ENCODE assay signal across 12 mouse cellular contexts in genomic region chr8:125431321-125431720, GRCm38 (mm10).
DNase-seq lines count a peak whose midpoint lies in the region; ATAC-seq and TF ChIP-seq lines count a peak whose summit lies in the region.
"Had no signal": no experiment of that assay in that cellular context is flagged by ENCODE, and none has a peak within 500 bp of the region (broad histone marks: within the 10 kb centered on the region; RNA-seq: fewer than 3 reads in every experiment).

No protein-coding gene starts in this region.

- H3K4me2 ChIP-seq in intestine, embryonic 14.5 days (ENCODE audit: low read length): no peak overlapping the region
- H3K4me2 ChIP-seq in forebrain, postnatal 0 days (ENCODE audit: low read depth): no peak overlapping the region
- H3K4me2 ChIP-seq: limb, embryonic 15.5 days had no signal

- no peak overlapping the region for H3K9ac ChIP-seq in heart, adult 2 months (ENCODE audit: low read depth, low read length)
- no peak overlapping the region for H3K9ac ChIP-seq in intestine, embryonic 14.5 days (ENCODE audit: low read length)
- H3K9ac ChIP-seq in forebrain, postnatal 0 days: no peak overlapping the region
- H3K9ac ChIP-seq: limb, embryonic 15.5 days had no signal

- TF ChIP-seq CTCF in heart, adult 2 months (IDR thresholded peaks at IDR 0.05): no peak
- no peak for TF ChIP-seq CTCF in forebrain, postnatal 0 days (IDR thresholded peaks at IDR 0.05; ENCODE audit: low read depth)

- no peaks in the 10 kb centered on the region for H3K9me3 ChIP-seq in embryonic facial prominence, embryonic 10.5 days
- no peaks in the 10 kb centered on the region for H3K9me3 ChIP-seq in intestine, embryonic 14.5 days (ENCODE audit: control insufficient read depth, low read length)
- no peaks in the 10 kb centered on the region for H3K9me3 ChIP-seq in forebrain, postnatal 0 days (ENCODE audit: low read length)
- H3K9me3 ChIP-seq: limb, embryonic 15.5 days had no signal

- H3K36me3 ChIP-seq in heart, adult 2 months (ENCODE audit: control insufficient read depth, insufficient read depth, low read length): no peaks in the 10 kb centered on the region
- peaks cover 51% of the 10 kb centered on the region for H3K36me3 ChIP-seq in embryonic facial prominence, embryonic 10.5 days (replicated peaks)
- H3K36me3 ChIP-seq in intestine, embryonic 14.5 days (ENCODE audit: control insufficient read depth, insufficient read depth, low read length): 0 out of 2 replicates have a peak, but pooled peaks cover 6% of the 10 kb centered on the region
- H3K36me3 ChIP-seq in forebrain, postnatal 0 days (ENCODE audit: insufficient read depth): peaks cover 17% of the 10 kb centered on the region

- no peaks in the 10 kb centered on the region for H3K27me3 ChIP-seq in heart, adult 2 months (ENCODE audit: control insufficient read depth, insufficient read depth, low read length)
- peaks cover 12% of the 10 kb centered on the region; the same call in 1 of the 2 replicates for H3K27me3 ChIP-seq in embryonic facial prominence, embryonic 10.5 days (replicated peaks; ENCODE audit: low read depth, poor library complexity, severe bottlenecking)
- H3K27me3 ChIP-seq in intestine, embryonic 14.5 days (replicated peaks; ENCODE audit: control insufficient read depth, insufficient read depth, low read length): no peaks in the 10 kb centered on the region
- H3K27me3 ChIP-seq in forebrain, postnatal 0 days (ENCODE audit: insufficient read depth, low read length): no peaks in the 10 kb centered on the region
- H3K27me3 ChIP-seq: limb, embryonic 15.5 days had no signal

- ATAC-seq in intestine, embryonic 14.5 days (replicated peaks; ENCODE audit: low FRiP score, low TSS enrichment, low read depth): peak; percentile 78; the same call in 1 of the 2 replicates
- no peak for ATAC-seq in forebrain, postnatal 0 days

- H3K27ac ChIP-seq in heart, adult 2 months: peak overlapping the region; percentile 13; the same call in 1 of the 2 replicates
- H3K27ac ChIP-seq in embryonic facial prominence, embryonic 10.5 days (replicated peaks): no peak overlapping the region
- H3K27ac ChIP-seq in intestine, embryonic 14.5 days (ENCODE audit: low read depth): no peak overlapping the region
- no peak overlapping the region for H3K27ac ChIP-seq in forebrain, postnatal 0 days (ENCODE audit: low read depth, low read length)
- H3K27ac ChIP-seq: limb, embryonic 15.5 days had no signal

- intact Hi-C loops in heart, adult 2 months (cut with DNase I): no loop called here
- intact Hi-C loops in heart, postnatal 25 days (cut with DNase I): loop anchor here (5.0 kb wide), 1 partner anchor 249 kb away; no protein-coding TSS in a partner anchor

- no peak for TF ChIP-seq POLR2A in heart, adult 2 months (IDR thresholded peaks at IDR 0.05; ENCODE audit: insufficient read depth, low read depth, low read length)

- no peak overlapping the region for H3K4me3 ChIP-seq in heart, adult 2 months
- no peak overlapping the region for H3K4me3 ChIP-seq in embryonic facial prominence, embryonic 10.5 days
- no peak overlapping the region for H3K4me3 ChIP-seq in intestine, embryonic 14.5 days (ENCODE audit: low read depth, low read length)
- no peak overlapping the region for H3K4me3 ChIP-seq in forebrain, postnatal 0 days (ENCODE audit: low read depth, low read length)
- H3K4me3 ChIP-seq: erythroblast, embryonic 14.5 days; limb, embryonic 15.5 days had no signal

- H3K4me1 ChIP-seq in heart, adult 2 months (ENCODE audit: control insufficient read depth, insufficient read depth, low read length): peaks cover 2% of the 10 kb centered on the region; the same call in 1 of the 2 replicates
- H3K4me1 ChIP-seq in embryonic facial prominence, embryonic 10.5 days: peaks cover 45% of the 10 kb centered on the region
- H3K4me1 ChIP-seq in intestine, embryonic 14.5 days (replicated peaks; ENCODE audit: control insufficient read depth, insufficient read depth, low read length): 0 out of 2 replicates have a peak, but pooled peaks cover 7% of the 10 kb centered on the region
- no peaks in the 10 kb centered on the region for H3K4me1 ChIP-seq in forebrain, postnatal 0 days (ENCODE audit: insufficient read depth)

- 66% methylated on average over 3 of the region's 3 CpGs for WGBS in heart, adult 2 months
- 50% methylated on average over 3 of the region's 3 CpGs for WGBS in embryonic facial prominence, embryonic 10.5 days
- 43% methylated on average over 3 of the region's 3 CpGs for WGBS in intestine, embryonic 14.5 days
- 92% methylated on average over 3 of the region's 3 CpGs for WGBS in forebrain, postnatal 0 days

- H3K79me2 ChIP-seq in heart, adult 2 months (replicated peaks; ENCODE audit: control insufficient read depth, insufficient read depth, low read length): no peaks in the 10 kb centered on the region

- peak in 1 of 2 experiments; percentile 58 for DNase-seq in heart, adult 2 months
- DNase-seq in heart, postnatal 25 days (ENCODE audit: low spot score): no peak
- DNase-seq in 3134 (ENCODE audit: extremely low read depth, insufficient read length, low spot score): peak; percentile 30
- peak; percentile 47 for DNase-seq in embryonic facial prominence, embryonic 10.5 days (ENCODE audit: low spot score)
- DNase-seq in intestine, embryonic 14.5 days (ENCODE audit: low spot score): no peak
- no peak for DNase-seq in forebrain, postnatal 0 days
- no peak for DNase-seq in spleen, adult 18-20 months
- no peak for DNase-seq in spleen, postnatal 4 days (ENCODE audit: low spot score in 2 of 2)
- DNase-seq: cerebellum, adult 2 months; right cerebral cortex, postnatal 14 days had no signal

- peak; percentile 63 for TF ChIP-seq EP300 in heart, adult 2 months (IDR thresholded peaks at IDR 0.05; ENCODE audit: insufficient read depth, low read depth, low read length)

Comparison
In these comparisons a context has a peak if more than half of its experiments do, and no peak if none do; other contexts are left out.
1. DNase-seq: peak in 3134 (single experiment) and embryonic facial prominence, embryonic 10.5 days (single experiment); none in heart, postnatal 25 days (single experiment), intestine, embryonic 14.5 days (single experiment), forebrain, postnatal 0 days (single experiment), spleen, adult 18-20 months (0 of 2) and spleen, postnatal 4 days (0 of 2).